Mouse (Mus musculus) neural tube, embryonic 12.5 days (tissue): ENCODE data around the gene Cyp2a5. TPM values are rescaled to one million over a fixed set of nuclear protein-coding genes. Genes with fewer than 3 reads are reported as not detected.

Experiments used
- polyA plus RNA-seq: library from polyadenylated mRNA; unstranded; fragments of >200 nt; fragmentation: Nextera tagmentation; extraction: Ambion mirVana; gene quantifications from 2 replicates; pipeline ENCODE4 v1.2.1, GENCODE M21; 2016

The Cyp2a5 gene
- polyA plus RNA-seq, 1 experiment from 2014 or later = 0.27 TPM

Other genes starting within 250 kb of the Cyp2a5 start
- gene Vmn1r185, start 216.8 kb upstream of the Cyp2a5 start, polyA plus RNA-seq = not detected in 2 replicates
- gene Cyp2b23, start 148.9 kb upstream of the Cyp2a5 start, polyA plus RNA-seq = not detected in 2 replicates
- gene Cyp2b19, start 78.2 kb upstream of the Cyp2a5 start, polyA plus RNA-seq = 0.09 and 0.22 TPM in 2 replicates
- not detected in 2 replicates for gene Cyp2g1, start 26.4 kb upstream of the Cyp2a5 start, polyA plus RNA-seq
- not detected in 2 replicates for gene Cyp2a22, start 104.1 kb downstream of the Cyp2a5 start, polyA plus RNA-seq
- not detected in 2 replicates for gene Cyp2a12, start 193.8 kb downstream of the Cyp2a5 start, polyA plus RNA-seq